8 mouse cellular contexts compared by ENCODE assay signal in genomic region chr4:83418781-83419180, GRCm38 (mm10). TPM values are rescaled to one million over a fixed set of nuclear protein-coding genes. Genes with fewer than 3 reads are reported as not detected.
DNase-seq lines count a peak whose midpoint lies in the region; ATAC-seq and TF ChIP-seq lines count a peak whose summit lies in the region.

No protein-coding gene starts in this region.

- no peak for DNase-seq in kidney, adult 2 months
- no peak for DNase-seq in kidney, postnatal 36 days
- no peak for DNase-seq in frontal cortex, postnatal 25 days (ENCODE audit: low spot score in 2 of 2)
- DNase-seq in ovary, postnatal 10 days (ENCODE audit: low spot score): no peak

- ATAC-seq in hindbrain, embryonic 13.5 days (ENCODE audit: low FRiP score): no peak
- ATAC-seq in midbrain, embryonic 12.5 days (ENCODE audit: low FRiP score, low read depth): no peak
- ATAC-seq in megakaryocyte progenitor cell, adult 5-6 weeks (replicated peaks; ENCODE audit: poor library complexity): no peak

- no peaks in the 10 kb centered on the region for H3K36me3 ChIP-seq in kidney, adult 2 months (ENCODE audit: control insufficient read depth, insufficient read depth, low read length)
- peaks cover 18% of the 10 kb centered on the region for H3K36me3 ChIP-seq in hindbrain, embryonic 13.5 days
- peaks cover 16% of the 10 kb centered on the region for H3K36me3 ChIP-seq in midbrain, embryonic 12.5 days

- whole genome bisulfite sequencing in kidney, adult 2 months: 39% methylated on average over 2 of the region's 2 CpGs
- WGBS in hindbrain, embryonic 13.5 days: 76% methylated on average over 2 of the region's 2 CpGs
- WGBS in midbrain, embryonic 12.5 days: 97% methylated on average over 2 of the region's 2 CpGs

- TF ChIP-seq POLR2A in kidney, adult 2 months (IDR thresholded peaks at IDR 0.05; ENCODE audit: low read depth, low read length): no peak
- no peak for TF ChIP-seq POLR2A in bone marrow macrophage, adult 2 months (IDR thresholded peaks at IDR 0.05; ENCODE audit: borderline replicate concordance, low read depth, low read length)

- TF ChIP-seq CTCF in kidney, adult 2 months (conservative IDR thresholded peaks at IDR 0.05; ENCODE audit: insufficient read depth, insufficient read length, low read depth, low read length): no peak
- TF ChIP-seq CTCF in bone marrow macrophage, adult 2 months (IDR thresholded peaks at IDR 0.05; ENCODE audit: low read depth, low read length): no peak

- H3K9me3 ChIP-seq in hindbrain, embryonic 13.5 days: no peaks in the 10 kb centered on the region
- H3K9me3 ChIP-seq in midbrain, embryonic 12.5 days: 0 out of 2 replicates have a peak, but pooled peaks cover 4% of the 10 kb centered on the region

- H3K4me2 ChIP-seq in hindbrain, embryonic 13.5 days: peak overlapping the region; percentile 64
- H3K4me2 ChIP-seq in midbrain, embryonic 12.5 days (replicated peaks): peak overlapping the region; percentile 67

- H3K4me3 ChIP-seq in kidney, adult 2 months (ENCODE audit: insufficient read depth, low read depth, low read length): peak overlapping the region; percentile 20; the same call in 1 of the 2 replicates
- peak overlapping the region; percentile 80 for H3K4me3 ChIP-seq in bone marrow macrophage, adult 2 months (ENCODE audit: insufficient read depth, low read length)
- peak overlapping the region; percentile 96 for H3K4me3 ChIP-seq in hindbrain, embryonic 13.5 days
- H3K4me3 ChIP-seq in midbrain, embryonic 12.5 days: peak overlapping the region; percentile 75

- no peak overlapping the region for H3K27ac ChIP-seq in kidney, adult 2 months (ENCODE audit: insufficient read depth, low read depth, low read length)
- H3K27ac ChIP-seq in bone marrow macrophage, adult 2 months (ENCODE audit: insufficient read depth, low read depth, low read length): no peak overlapping the region
- no peak overlapping the region for H3K27ac ChIP-seq in hindbrain, embryonic 13.5 days
- H3K27ac ChIP-seq in midbrain, embryonic 12.5 days (replicated peaks): no peak overlapping the region

- H3K9ac ChIP-seq in hindbrain, embryonic 13.5 days: peak overlapping the region; percentile 96
- H3K9ac ChIP-seq in midbrain, embryonic 12.5 days (replicated peaks): peak overlapping the region; percentile 95; the same call in 1 of the 2 replicates

- H3K27me3 ChIP-seq in kidney, adult 2 months (replicated peaks; ENCODE audit: control insufficient read depth, insufficient read depth, low read length): no peaks in the 10 kb centered on the region
- no peaks in the 10 kb centered on the region for H3K27me3 ChIP-seq in hindbrain, embryonic 13.5 days
- no peaks in the 10 kb centered on the region for H3K27me3 ChIP-seq in midbrain, embryonic 12.5 days

- H3K4me1 ChIP-seq in kidney, adult 2 months (ENCODE audit: control insufficient read depth, insufficient read depth, low read length): peaks cover 5% of the 10 kb centered on the region; the same call in 1 of the 2 replicates
- H3K4me1 ChIP-seq in bone marrow macrophage, adult 2 months (ENCODE audit: control insufficient read depth, insufficient read depth, low read length): peaks cover 2% of the 10 kb centered on the region; the same call in 1 of the 2 replicates
- peaks cover 26% of the 10 kb centered on the region for H3K4me1 ChIP-seq in hindbrain, embryonic 13.5 days (replicated peaks)
- H3K4me1 ChIP-seq in midbrain, embryonic 12.5 days: peaks cover 15% of the 10 kb centered on the region

RNA-seq across cellular contexts. Expression of gene Snapc3, which starts 1.3 kb away (rescaled TPM):
- 8.0 and 10.3 TPM in 2 replicates for polyA plus RNA-seq in kidney, adult 2 months (2012; rRNA removed)
- polyA plus RNA-seq in bone marrow macrophage, adult 2 months (2012; ENCODE audit: insufficient read depth, insufficient read length, missing spikeins): 14.2 and 19.9 TPM in 2 replicates
- 79.6 and 82.8 TPM in 2 replicates for polyA plus RNA-seq in hindbrain, embryonic 13.5 days (2015; fragmentation: Nextera tagmentation; extraction: Ambion mirVana)
- 80.1 and 85.6 TPM in 2 replicates for polyA plus RNA-seq in midbrain, embryonic 12.5 days (2016; fragmentation: Nextera tagmentation; extraction: Ambion mirVana)
- 16.3 and 23.8 TPM in 2 replicates for total RNA-seq in megakaryocyte progenitor cell, adult 5-6 weeks (2015)
- total RNA-seq in megakaryocyte progenitor cell, adult 5-6 weeks (2017): 33.6 and 35.0 TPM in 2 replicates

Comparison
In these comparisons a context has a peak if more than half of its experiments do, and no peak if none do; other contexts are left out.
1. H3K4me3 ChIP-seq: peak in every context shown above with its lines; median percentile 96 in hindbrain, embryonic 13.5 days; 80 in bone marrow macrophage, adult 2 months; 75 in midbrain, embryonic 12.5 days; 20 in kidney, adult 2 months.